Mouse (Mus musculus) neural tube, embryonic 14.5 days (tissue): Measurements from ENCODE around the gene Sptssb. TPM values are rescaled to one million over a fixed set of nuclear protein-coding genes. Genes with fewer than 3 reads are reported as not detected.

Source experiments
- ATAC-seq: fragments of 200-750 bp; cut with Nextera tagmentation; 2 replicates; pipeline ENCODE4 v1.8.0; 2017; ENCODE audit warnings: low read depth, mild to moderate bottlenecking, moderate TSS enrichment, moderate library complexity
- H3K27ac ChIP-seq: fragments of 300-500 bp; sonication (generic); 2 replicates; pipeline ENCODE4 v1.5.1; 2014; ENCODE audit warnings: low read depth, mild to moderate bottlenecking, control low read depth, low read length, moderate library complexity, mixed read lengths
- H3K27me3 ChIP-seq: fragments of 300-500 bp; sonication (generic); 2 replicates; pipeline ENCODE4 v1.6.1; 2014; ENCODE audit warnings: low read length; ENCODE audit not compliant: control insufficient read depth, insufficient read depth
- H3K36me3 ChIP-seq: fragments of 300-500 bp; sonication (generic); 2 replicates; pipeline ENCODE4 v1.6.1; 2014; ENCODE audit warnings: low read length, mixed read lengths; ENCODE audit not compliant: control insufficient read depth, insufficient read depth
- H3K4me1 ChIP-seq: fragments of 300-500 bp; sonication (generic); 2 replicates; pipeline ENCODE4 v1.6.1; 2014; ENCODE audit warnings: low read length; ENCODE audit not compliant: control insufficient read depth, insufficient read depth
- H3K4me2 ChIP-seq: fragments of 300-500 bp; sonication (generic); 2 replicates; pipeline ENCODE4 v1.6.1; 2014; ENCODE audit warnings: mild to moderate bottlenecking, low read depth, low read length, control low read depth
- H3K4me3 ChIP-seq: fragments of 300-500 bp; sonication (generic); 2 replicates; pipeline ENCODE4 v1.5.1; 2014; ENCODE audit warnings: low read depth, low read length, control low read depth, mixed read lengths
- H3K9ac ChIP-seq: fragments of 300-500 bp; sonication (generic); replicated peaks from 2 replicates; pipeline ENCODE4 v1.6.1; 2014; ENCODE audit warnings: low read depth, mild to moderate bottlenecking, control low read depth, low read length, mixed read lengths
- H3K9me3 ChIP-seq: fragments of 300-500 bp; sonication (generic); 2 replicates; pipeline ENCODE4 v1.6.1; 2016; ENCODE audit warnings: low read length; ENCODE audit not compliant: control insufficient read depth
- whole genome bisulfite sequencing: fragments of 180-500 bp; shearing (Covaris S2); extraction: QIAGEN DNeasy Blood & Tissue Kit; methylation state at CpG from one replicate; pipeline ENCODE4 v1.1.7; 2014; 5-methylcytosine and 5-hydroxymethylcytosine counted together
- polyA plus RNA-seq: library from polyadenylated mRNA; unstranded; fragments of >200 nt; fragmentation: Nextera tagmentation; extraction: Ambion mirVana; gene quantifications from 2 replicates; pipeline ENCODE4 v1.2.1, GENCODE M21; 2014

Gene Sptssb
- polyA plus RNA-seq, 1 experiment from 2014 or later = 1.4 TPM

GRCm38 (mm10) chr3:69895516-69895915 lies 35.8 kb upstream of the Sptssb start:
- ATAC-seq = no peak
- H3K36me3 ChIP-seq = no peaks in the 10 kb centered on the region
- no peaks in the 10 kb centered on the region for H3K4me1 ChIP-seq
- H3K27me3 ChIP-seq = no peaks in the 10 kb centered on the region
- H3K9me3 ChIP-seq = no peaks in the 10 kb centered on the region
- 89% methylated on average over 11 of the region's 11 CpGs for WGBS
- no peak overlapping the region for H3K27ac ChIP-seq
- no peak overlapping the region for H3K4me3 ChIP-seq
- no peak overlapping the region for H3K9ac ChIP-seq
- no peak overlapping the region for H3K4me2 ChIP-seq

- ATAC-seq = no peak
- Histone ChIP-seq H3K4me1 (no peaks in the 10 kb centered on the region), H3K27me3 (no peaks in the 10 kb centered on the region), H3K9me3 (no peaks in the 10 kb centered on the region), H3K9ac (no peak overlapping the region), H3K4me3 (no peak overlapping the region), H3K4me2 (no peak overlapping the region), H3K27ac (no peak overlapping the region), H3K36me3 (no peaks in the 10 kb centered on the region)
- WGBS = 89% methylated on average over 9 of the region's 9 CpGs
Measured at GRCm38 (mm10) chr3:69892187-69893094, 32.7 kb upstream of the Sptssb start.

GRCm38 (mm10) chr3:69885866-69886265 lies 26.1 kb upstream of the Sptssb start:
- H3K36me3 ChIP-seq = no peaks in the 10 kb centered on the region
- no peak overlapping the region for H3K4me3 ChIP-seq
- H3K9ac ChIP-seq = no peak overlapping the region
- no peak overlapping the region for H3K27ac ChIP-seq
- H3K4me1 ChIP-seq = no peaks in the 10 kb centered on the region
- ATAC-seq = no peak
- WGBS = 80% methylated on average over 2 of the region's 2 CpGs
- H3K9me3 ChIP-seq = no peaks in the 10 kb centered on the region
- H3K4me2 ChIP-seq = no peak overlapping the region
- H3K27me3 ChIP-seq = no peaks in the 10 kb centered on the region

DNA sequence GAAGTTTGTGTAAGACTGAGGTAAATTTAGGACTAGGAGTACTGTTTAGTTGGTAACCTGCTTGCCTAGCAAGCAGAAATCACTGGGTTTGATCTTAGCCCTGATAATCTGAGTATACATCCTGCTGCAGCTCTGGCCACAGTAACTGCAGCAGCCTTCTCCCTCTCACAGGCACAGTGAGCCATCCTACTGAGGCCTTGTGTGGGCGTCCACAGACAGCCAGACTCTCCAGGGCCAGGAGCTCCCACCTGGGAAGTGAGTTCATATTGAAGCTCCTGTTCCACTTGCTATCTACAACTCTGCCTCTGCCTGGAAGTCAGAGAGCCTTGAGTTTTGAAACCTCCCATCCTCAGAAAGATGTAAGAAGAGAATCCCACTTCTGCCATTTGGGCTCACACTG lies 24.0 kb upstream of the Sptssb start:
- Histone ChIP-seq H3K4me3 (no peak overlapping the region), H3K27me3 (no peaks in the 10 kb centered on the region), H3K9me3 (no peaks in the 10 kb centered on the region), H3K4me2 (no peak overlapping the region), H3K36me3 (no peaks in the 10 kb centered on the region), H3K9ac (no peak overlapping the region), H3K27ac (no peak overlapping the region), H3K4me1 (no peaks in the 10 kb centered on the region)
- ATAC-seq = no peak
- 81% methylated on average over 1 of the region's 1 CpGs for WGBS

GRCm38 (mm10) chr3:69877538-69877937 lies 17.8 kb upstream of the Sptssb start:
- Histone ChIP-seq H3K9me3 (no peaks in the 10 kb centered on the region), H3K4me3 (no peak overlapping the region), H3K27me3 (no peaks in the 10 kb centered on the region), H3K4me2 (no peak overlapping the region), H3K4me1 (no peaks in the 10 kb centered on the region), H3K36me3 (no peaks in the 10 kb centered on the region), H3K27ac (no peak overlapping the region), H3K9ac (no peak overlapping the region)
- no peak for ATAC-seq
- WGBS = 88% methylated on average over 2 of the region's 2 CpGs

- H3K9me3 ChIP-seq = no peaks in the 10 kb centered on the region
- H3K4me2 ChIP-seq = no peak overlapping the region
- no peak for ATAC-seq
- H3K9ac ChIP-seq = no peak overlapping the region
- H3K27ac ChIP-seq = no peak overlapping the region
- H3K36me3 ChIP-seq = no peaks in the 10 kb centered on the region
- 85% methylated on average over 3 of the region's 3 CpGs for WGBS
- no peaks in the 10 kb centered on the region for H3K27me3 ChIP-seq
- H3K4me3 ChIP-seq = no peak overlapping the region
- no peaks in the 10 kb centered on the region for H3K4me1 ChIP-seq
Measured at GRCm38 (mm10) chr3:69874721-69875120, 15.0 kb upstream of the Sptssb start.

- no peaks in the 10 kb centered on the region for H3K9me3 ChIP-seq
- no peak overlapping the region for H3K4me2 ChIP-seq
- no peaks in the 10 kb centered on the region for H3K36me3 ChIP-seq
- no peaks in the 10 kb centered on the region for H3K4me1 ChIP-seq
- H3K27ac ChIP-seq = no peak overlapping the region
- WGBS = 82% methylated on average over 6 of the region's 6 CpGs
- no peak overlapping the region for H3K9ac ChIP-seq
- ATAC-seq = no peak
- H3K27me3 ChIP-seq = no peaks in the 10 kb centered on the region
- no peak overlapping the region for H3K4me3 ChIP-seq
Measured at GRCm38 (mm10) chr3:69872661-69873327, 13.1 kb upstream of the Sptssb start.

DNA sequence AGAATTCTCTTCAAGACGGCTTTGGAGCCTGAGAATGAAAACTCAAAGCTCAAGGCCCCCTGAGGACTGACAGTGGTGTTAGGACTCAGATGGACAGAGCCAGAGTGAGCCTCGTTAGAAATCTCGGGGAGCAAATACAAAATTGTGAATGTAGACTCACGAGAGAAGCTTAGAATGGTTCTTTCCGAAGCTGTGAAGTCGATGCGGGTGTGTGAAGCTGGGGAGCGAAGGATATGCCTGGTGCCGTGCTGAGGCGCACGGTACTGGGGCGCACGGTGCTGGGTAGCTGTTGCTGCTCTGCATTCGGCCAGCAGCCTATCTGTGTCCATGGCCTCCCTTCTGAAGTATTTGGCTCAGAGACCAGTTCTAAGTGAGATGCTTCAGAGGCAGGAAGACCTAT lies 11.4 kb upstream of the Sptssb start:
- Histone ChIP-seq H3K4me3 (no peak overlapping the region), H3K36me3 (no peaks in the 10 kb centered on the region), H3K4me2 (no peak overlapping the region), H3K27ac (no peak overlapping the region), H3K9ac (no peak overlapping the region), H3K9me3 (no peaks in the 10 kb centered on the region), H3K4me1 (no peaks in the 10 kb centered on the region), H3K27me3 (no peaks in the 10 kb centered on the region)
- ATAC-seq = no peak
- WGBS = 86% methylated on average over 14 of the region's 14 CpGs

DNA sequence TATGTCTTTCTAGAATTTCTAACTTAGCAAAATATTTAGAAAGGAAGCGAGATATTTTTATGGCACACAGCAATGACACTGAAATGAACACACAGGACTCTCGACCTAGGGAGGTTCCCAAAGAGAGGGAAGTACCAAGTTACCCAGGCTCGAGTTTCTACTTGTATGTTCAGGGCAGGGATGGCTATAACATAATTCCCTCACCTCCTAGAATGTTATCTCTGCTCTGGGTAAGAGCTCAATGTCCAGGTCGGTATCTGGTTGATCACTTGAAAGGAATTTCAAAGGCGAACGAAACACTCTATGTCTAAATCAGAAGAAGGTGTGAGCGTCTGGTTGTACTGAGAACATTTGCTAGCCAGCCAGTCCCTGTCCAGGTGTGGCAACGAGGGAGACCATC lies 10.0 kb upstream of the Sptssb start:
- Histone ChIP-seq H3K27me3 (no peaks in the 10 kb centered on the region), H3K9ac (no peak overlapping the region), H3K27ac (no peak overlapping the region), H3K36me3 (no peaks in the 10 kb centered on the region), H3K4me3 (no peak overlapping the region), H3K4me1 (no peaks in the 10 kb centered on the region), H3K9me3 (no peaks in the 10 kb centered on the region), H3K4me2 (no peak overlapping the region)
- 84% methylated on average over 8 of the region's 8 CpGs for WGBS
- no peak for ATAC-seq
